Mouse (Mus musculus) left cerebral cortex, adult 11 months (tissue): ENCODE results near the gene Fars2.
"Not testable (repeated sequence)": the region's sequence is repeated elsewhere in the genome, so short reads cannot be mapped to it uniquely, and the experiment has no call there.

Source experiments
- DNase-seq: peaks from one replicate; pipeline ENCODE4 v3.0.0; 2022; ENCODE audit warnings: low spot score

Fars2 gene

GRCm38 (mm10) chr13:36368799-36369198 lies 251.6 kb downstream of the Fars2 start:
- no peak for DNase-seq

DNA sequence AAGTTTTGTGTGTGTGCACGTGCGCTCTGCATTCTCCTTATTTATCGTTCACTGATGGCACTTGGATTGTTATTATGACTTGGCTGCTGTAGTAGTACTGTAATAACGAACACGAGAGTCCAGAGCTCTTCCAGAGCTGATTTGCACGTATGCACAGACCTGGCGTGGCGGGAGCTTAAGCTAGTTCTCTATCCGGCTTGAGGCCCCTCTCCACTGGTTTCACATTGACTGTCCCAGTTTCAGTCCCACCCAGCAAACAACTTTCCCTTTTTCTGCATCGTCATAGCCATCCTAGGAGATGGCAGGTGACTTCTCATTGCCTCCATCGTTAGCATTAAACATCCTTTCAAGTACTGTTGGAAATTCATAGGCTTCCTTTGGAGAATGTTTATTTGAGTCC lies 252.2 kb downstream of the Fars2 start:
- DNase-seq: no peak

GRCm38 (mm10) chr13:36383236-36383635 lies 266.0 kb downstream of the Fars2 start:
- no peak for DNase-seq

GRCm38 (mm10) chr13:36386074-36386473 lies 268.9 kb downstream of the Fars2 start:
- no peak for DNase-seq

- no peak for DNase-seq
Measured at GRCm38 (mm10) chr13:36391936-36392335, 274.7 kb downstream of the Fars2 start.

DNA sequence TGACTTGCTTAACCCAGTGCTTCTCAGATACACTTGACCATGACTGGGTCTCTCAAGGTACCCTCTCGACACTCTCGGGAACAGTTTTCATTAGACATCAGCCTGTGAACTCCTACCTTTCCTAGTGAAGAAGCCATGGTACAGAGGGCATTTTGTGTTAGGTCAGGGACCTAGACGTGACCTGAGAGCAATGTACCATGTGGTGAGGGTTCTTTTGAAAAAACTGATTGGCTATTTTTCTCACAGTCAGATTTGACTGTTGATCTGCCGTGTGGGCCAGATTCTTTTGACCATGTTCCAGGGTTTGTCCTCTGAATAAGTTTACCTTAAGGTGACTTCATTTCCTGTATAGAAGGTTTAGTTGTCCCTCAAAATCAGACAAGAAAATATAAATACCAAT lies 275.5 kb downstream of the Fars2 start:
- no peak for DNase-seq

- DNase-seq: no peak
Measured at GRCm38 (mm10) chr13:36401011-36401410, 283.8 kb downstream of the Fars2 start.

- no peak for DNase-seq
Measured at GRCm38 (mm10) chr13:36413276-36413675, 296.1 kb downstream of the Fars2 start.

DNA sequence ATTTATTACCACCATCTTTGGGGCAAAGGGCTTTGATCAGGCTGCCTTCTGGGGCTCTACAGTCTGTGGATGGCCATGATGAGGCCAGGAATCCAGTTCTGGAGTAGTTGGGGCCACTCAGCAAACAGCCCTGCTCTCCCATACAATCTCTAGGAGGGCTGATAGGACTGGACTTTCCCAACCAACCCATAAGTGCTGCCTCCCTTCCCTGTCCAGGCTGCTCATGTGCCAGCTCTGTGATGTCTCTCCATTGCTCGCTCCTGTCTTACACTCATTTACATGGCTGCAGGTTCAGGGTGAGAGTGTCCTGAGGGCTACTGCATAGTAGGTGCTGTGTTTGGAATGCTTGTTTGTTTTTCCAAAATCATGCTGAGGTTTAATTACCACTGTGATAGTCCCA lies 298.0 kb downstream of the Fars2 start:
- no peak for DNase-seq

DNA sequence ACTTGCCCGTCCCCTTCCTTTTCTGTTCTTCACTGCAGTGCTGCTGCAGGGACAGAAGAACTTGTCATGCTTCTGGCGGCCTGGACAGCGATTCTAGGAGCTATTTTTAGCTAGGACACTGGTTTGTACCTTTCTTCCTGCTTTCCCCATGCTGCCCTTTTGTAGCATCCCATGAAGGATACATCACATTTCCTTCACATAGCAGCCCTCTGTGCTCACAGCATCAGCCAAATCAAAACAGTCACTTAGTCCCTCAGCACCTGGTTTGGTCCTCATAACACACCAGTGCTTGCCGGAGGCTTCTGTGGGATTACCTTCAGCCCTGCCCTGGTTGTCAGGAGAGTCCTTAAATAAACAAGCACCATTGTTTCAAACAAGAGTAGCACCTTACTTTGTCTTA lies 299.3 kb downstream of the Fars2 start:
- DNase-seq: no peak

GRCm38 (mm10) chr13:36419357-36419756 lies 302.1 kb downstream of the Fars2 start:
- no peak for DNase-seq

DNA sequence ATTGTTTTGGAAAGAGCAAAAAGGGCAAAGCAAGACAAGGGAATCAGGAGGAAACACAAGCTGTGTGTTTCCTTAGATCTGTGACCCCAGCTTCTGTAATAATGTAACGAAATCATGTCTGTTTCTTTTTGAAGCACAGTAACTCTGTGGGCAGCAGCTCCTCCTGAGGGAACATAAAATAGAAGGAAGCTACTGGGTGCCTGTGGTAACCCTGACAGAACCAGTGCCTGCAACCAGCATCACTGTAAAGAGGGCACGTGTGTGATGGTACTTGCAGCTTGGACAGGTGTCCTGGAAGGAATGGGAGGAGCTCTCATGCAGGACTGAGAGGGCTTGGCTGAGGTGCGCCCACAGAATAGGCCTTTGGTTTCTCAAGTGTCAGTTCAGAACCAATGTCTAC lies 305.2 kb downstream of the Fars2 start:
- no peak for DNase-seq

DNA sequence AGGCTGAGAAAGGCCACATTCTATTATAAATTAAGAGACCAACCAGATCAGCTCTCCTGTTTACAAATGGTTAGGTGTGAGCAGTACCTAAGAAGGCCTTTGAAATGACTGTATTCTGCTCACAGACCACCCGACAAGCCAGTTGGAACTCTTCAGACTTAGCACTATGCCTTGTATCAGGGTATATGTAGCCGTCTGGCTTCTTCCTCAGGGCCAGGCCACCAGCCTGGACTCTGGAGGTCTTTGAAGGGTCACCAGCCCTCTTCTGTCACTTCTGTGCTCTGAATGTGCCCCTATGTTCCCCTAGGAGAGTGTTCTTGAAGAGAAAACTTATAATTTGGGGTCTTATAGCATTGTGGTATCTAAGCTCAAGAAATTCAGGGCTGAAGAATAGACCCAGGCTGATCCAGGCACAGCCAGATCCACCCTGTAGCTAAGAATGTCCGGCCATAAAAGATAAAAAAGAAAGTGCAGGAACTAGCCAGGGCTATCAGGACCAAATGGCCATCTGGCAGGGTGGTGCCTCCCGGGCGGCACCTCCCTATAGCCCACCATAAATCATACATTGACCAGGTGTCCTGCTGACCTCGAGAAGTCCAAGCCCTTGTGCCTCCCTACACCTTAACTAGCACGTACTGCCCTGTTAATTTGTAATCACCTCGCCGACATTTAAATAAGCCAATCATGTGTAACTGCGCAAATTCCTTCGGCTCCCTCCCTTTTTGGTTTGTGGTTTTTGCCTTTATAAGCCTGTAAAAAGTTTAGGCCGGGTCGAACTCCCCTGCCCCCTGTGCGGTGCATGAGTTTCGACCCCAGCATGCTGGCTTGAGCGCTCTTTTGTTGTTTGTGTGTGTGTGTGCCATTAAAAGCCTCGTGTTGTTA lies 308.9 kb downstream of the Fars2 start:
- not testable (repeated sequence) for DNase-seq

- DNase-seq: no peak
Measured at GRCm38 (mm10) chr13:36429500-36430189, 312.4 kb downstream of the Fars2 start.

GRCm38 (mm10) chr13:36430420-36431114 lies 313.4 kb downstream of the Fars2 start:
- no peak for DNase-seq

DNA sequence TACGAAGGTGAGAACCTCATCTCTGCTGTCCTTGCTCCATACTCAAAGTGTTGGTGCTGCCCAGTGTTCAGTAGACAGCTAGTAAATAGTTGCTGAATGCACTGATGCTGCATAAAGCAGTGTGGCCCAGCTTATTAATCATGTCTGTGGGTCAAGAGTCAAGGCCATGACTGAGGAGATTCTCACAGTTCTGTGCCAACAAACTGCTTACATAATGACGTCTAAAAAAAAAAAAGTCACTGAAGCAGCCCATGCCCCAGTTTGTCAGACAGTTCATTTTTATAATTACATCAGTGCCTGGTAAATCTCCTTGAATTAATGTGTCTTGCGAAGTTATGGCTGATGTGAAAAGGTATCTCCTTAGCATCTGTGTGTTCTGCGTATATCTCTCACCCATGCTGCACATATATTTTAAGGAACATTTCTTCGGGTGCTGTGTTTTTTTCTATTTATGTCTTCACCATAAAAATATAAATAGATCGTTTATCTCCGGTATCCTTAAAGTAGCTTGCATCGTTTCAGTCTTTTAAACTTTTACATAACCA lies 314.8 kb downstream of the Fars2 start:
- no peak for DNase-seq

GRCm38 (mm10) chr13:36444748-36445423 lies 327.7 kb downstream of the Fars2 start:
- DNase-seq: no peak

DNA sequence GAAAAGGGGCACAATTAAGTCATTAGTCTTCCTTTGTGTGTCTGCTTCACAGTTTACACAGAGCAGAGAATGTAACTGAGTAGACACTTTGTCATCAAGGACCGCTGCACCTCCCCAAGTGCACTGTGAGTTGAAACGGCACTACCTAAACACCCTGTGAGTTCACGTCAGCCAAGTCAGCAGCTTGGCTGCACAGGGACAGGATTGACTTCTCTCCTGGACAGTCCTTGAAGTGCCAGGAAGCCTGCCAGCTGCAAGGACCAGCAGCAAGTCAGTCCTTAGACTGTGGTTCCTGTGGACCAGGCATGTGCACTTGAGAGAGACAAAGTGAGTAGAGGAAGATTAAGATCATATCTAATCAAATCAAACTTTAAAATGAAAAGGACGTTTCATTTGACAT lies 330.7 kb downstream of the Fars2 start:
- DNase-seq: no peak

DNA sequence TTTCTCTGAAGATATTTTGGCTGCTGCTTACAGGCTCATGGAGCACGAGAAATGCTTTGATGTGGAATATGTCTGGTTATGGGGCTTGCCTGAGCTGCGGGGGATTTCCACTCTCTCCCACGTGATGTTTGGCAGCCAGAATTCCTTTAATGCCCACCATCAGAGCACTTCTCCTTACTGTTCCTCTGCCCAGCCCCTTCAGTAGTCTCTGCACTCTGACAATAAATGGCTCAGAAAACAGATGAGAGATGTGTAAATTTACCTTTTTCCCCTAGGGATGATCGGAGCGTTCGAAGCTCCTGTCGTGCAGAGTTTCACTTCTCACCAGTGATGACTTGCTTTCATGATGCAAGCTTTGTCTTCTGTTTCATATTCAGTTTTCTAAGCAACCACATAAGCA lies 331.4 kb downstream of the Fars2 start:
- DNase-seq: no peak

GRCm38 (mm10) chr13:36451437-36451836 lies 334.2 kb downstream of the Fars2 start:
- DNase-seq: no peak

DNA sequence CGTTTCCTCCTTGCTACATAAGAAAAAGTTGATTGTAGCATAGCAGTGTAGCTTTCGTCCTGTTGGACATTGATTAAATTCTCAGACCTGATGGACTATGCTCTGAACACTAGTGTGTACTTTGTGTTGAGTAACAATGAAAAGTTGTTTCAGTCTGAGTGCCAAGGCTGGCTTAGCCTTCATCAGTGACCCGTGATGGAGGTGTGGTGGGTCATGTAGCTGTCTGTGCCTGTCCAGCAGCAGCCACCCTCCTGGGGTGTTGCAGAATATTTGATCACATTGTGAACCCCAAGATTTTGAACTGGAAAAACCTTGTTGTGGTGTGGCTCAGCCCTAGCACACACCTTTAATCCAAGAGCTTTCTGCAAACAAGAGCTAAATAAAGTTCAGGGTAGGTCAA lies 343.3 kb downstream of the Fars2 start:
- no peak for DNase-seq

DNA sequence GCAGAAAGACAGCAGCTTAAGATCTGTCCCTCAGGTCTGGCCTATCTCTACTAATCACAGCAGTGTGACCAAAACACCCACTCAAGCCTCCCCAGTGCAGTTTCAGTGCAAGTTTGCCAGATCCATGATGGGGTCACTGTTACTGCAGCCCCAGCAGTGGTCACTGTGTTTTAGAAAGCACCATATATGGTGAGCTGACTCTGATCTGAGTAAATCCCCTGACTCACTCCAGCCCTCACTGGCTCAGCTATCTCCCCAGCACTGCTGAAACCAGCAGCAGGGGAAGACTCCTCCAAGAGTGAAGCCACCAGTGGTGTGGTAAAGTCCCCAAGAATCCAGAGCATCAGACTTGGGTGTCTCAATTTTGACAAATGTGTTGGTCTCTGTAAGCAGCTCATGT lies 346.5 kb downstream of the Fars2 start:
- no peak for DNase-seq
